ENCODE assay signal across 16 mouse cellular contexts in the genomic region with DNA sequence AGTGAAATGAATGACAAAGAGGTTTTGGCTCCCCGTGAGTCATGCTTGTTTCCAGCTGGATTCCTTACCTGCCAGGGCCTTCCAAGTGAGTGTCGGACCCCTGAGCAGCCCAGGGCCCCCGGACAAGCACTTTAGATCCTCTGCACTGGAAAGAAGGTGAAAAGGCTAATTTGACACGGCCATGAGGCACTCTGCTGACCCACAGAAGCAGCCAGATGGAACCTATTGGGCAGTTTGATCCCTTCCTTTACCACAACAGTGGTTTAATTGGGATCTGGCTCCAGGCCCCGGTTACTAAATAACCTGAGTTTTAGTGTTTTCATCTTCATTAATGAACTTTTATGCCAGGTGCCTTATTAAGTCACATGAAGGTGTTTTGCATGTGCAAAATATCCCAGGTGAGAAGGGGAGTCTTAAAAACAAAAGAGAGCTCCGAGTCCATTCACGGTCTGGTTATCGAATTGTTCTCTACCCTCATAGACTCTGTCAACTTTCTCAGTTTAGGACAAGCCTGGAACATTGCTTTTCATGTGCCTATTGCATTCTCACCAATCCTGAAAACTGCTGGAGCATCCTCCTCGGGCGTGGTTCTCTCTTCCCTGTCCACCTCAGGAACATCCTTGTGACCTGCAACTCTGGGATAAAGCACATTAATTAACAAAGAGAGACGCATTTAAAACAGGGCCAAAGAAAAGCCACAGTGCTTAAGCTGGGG.
DNase-seq lines count a peak whose midpoint lies in the region; ATAC-seq and TF ChIP-seq lines count a peak whose summit lies in the region.
"Had no signal": no experiment of that assay in that cellular context is flagged by ENCODE, and none has a peak within 500 bp of the region (broad histone marks: within the 10 kb centered on the region; RNA-seq: fewer than 3 reads in every experiment).

No protein-coding gene starts in this region.

- H3K4me3 ChIP-seq in forebrain, embryonic 11.5 days (ENCODE audit: low read depth, low read length): no peak overlapping the region
- no peak overlapping the region for H3K4me3 ChIP-seq in forebrain, embryonic 14.5 days (ENCODE audit: low read depth, low read length)
- H3K4me3 ChIP-seq in midbrain, embryonic 10.5 days: no peak overlapping the region
- H3K4me3 ChIP-seq in midbrain, postnatal 0 days (ENCODE audit: low read depth, low read length): no peak overlapping the region
- H3K4me3 ChIP-seq in limb, embryonic 11.5 days (ENCODE audit: low read depth, low read length): no peak overlapping the region
- H3K4me3 ChIP-seq: heart, adult 2 months; megakaryocyte, embryonic 14.5 days; neural tube, embryonic 13.5 days had no signal

- 11% methylated on average over 11 of the region's 11 CpGs for WGBS in forebrain, embryonic 11.5 days
- WGBS in forebrain, embryonic 14.5 days: 9% methylated on average over 11 of the region's 11 CpGs
- WGBS in midbrain, embryonic 10.5 days: 32% methylated on average over 11 of the region's 11 CpGs
- WGBS in midbrain, postnatal 0 days: 29% methylated on average over 11 of the region's 11 CpGs
- WGBS in limb, embryonic 11.5 days: 23% methylated on average over 11 of the region's 11 CpGs

- H3K27me3 ChIP-seq in forebrain, embryonic 11.5 days (ENCODE audit: control insufficient read depth, insufficient read depth, low read length): no peaks in the 10 kb centered on the region
- no peaks in the 10 kb centered on the region for H3K27me3 ChIP-seq in forebrain, embryonic 14.5 days (replicated peaks; ENCODE audit: control insufficient read depth, insufficient read depth, low read length)
- H3K27me3 ChIP-seq in midbrain, embryonic 10.5 days (ENCODE audit: low read depth, poor library complexity, severe bottlenecking): no peaks in the 10 kb centered on the region
- no peaks in the 10 kb centered on the region for H3K27me3 ChIP-seq in midbrain, postnatal 0 days (ENCODE audit: insufficient read depth, low read length)
- H3K27me3 ChIP-seq in limb, embryonic 11.5 days (ENCODE audit: control insufficient read depth, insufficient read depth, low read length): no peaks in the 10 kb centered on the region
- H3K27me3 ChIP-seq: megakaryocyte, embryonic 14.5 days; neural tube, embryonic 13.5 days had no signal

- H3K9me3 ChIP-seq in forebrain, embryonic 11.5 days (ENCODE audit: control insufficient read depth, low read length): no peaks in the 10 kb centered on the region
- H3K9me3 ChIP-seq in forebrain, embryonic 14.5 days (replicated peaks; ENCODE audit: control insufficient read depth, low read length): no peaks in the 10 kb centered on the region
- no peaks in the 10 kb centered on the region for H3K9me3 ChIP-seq in midbrain, embryonic 10.5 days (replicated peaks)
- no peaks in the 10 kb centered on the region for H3K9me3 ChIP-seq in midbrain, postnatal 0 days (ENCODE audit: low read length)
- no peaks in the 10 kb centered on the region for H3K9me3 ChIP-seq in limb, embryonic 11.5 days (ENCODE audit: control insufficient read depth, low read length)
- H3K9me3 ChIP-seq: neural tube, embryonic 13.5 days had no signal

- no peak overlapping the region for H3K4me2 ChIP-seq in forebrain, embryonic 11.5 days (ENCODE audit: low read depth, low read length, severe bottlenecking)
- H3K4me2 ChIP-seq in forebrain, embryonic 14.5 days (ENCODE audit: low read length): no peak overlapping the region
- no peak overlapping the region for H3K4me2 ChIP-seq in midbrain, postnatal 0 days (ENCODE audit: low read depth, low read length, poor library complexity, severe bottlenecking)
- no peak overlapping the region for H3K4me2 ChIP-seq in limb, embryonic 11.5 days (ENCODE audit: low read depth, severe bottlenecking)
- H3K4me2 ChIP-seq: neural tube, embryonic 13.5 days had no signal

- H3K9ac ChIP-seq in forebrain, embryonic 11.5 days (ENCODE audit: low read length): no peak overlapping the region
- no peak overlapping the region for H3K9ac ChIP-seq in forebrain, embryonic 14.5 days (ENCODE audit: low read length)
- no peak overlapping the region for H3K9ac ChIP-seq in midbrain, postnatal 0 days (replicated peaks; ENCODE audit: low read length, poor library complexity, severe bottlenecking)
- no peak overlapping the region for H3K9ac ChIP-seq in limb, embryonic 11.5 days (ENCODE audit: low read length)
- H3K9ac ChIP-seq: neural tube, embryonic 13.5 days had no signal

- peak; percentile 13; the same call in 1 of the 2 replicates for ATAC-seq in forebrain, embryonic 11.5 days (replicated peaks; ENCODE audit: low FRiP score)
- ATAC-seq in forebrain, embryonic 14.5 days: no peak
- ATAC-seq in midbrain, postnatal 0 days (ENCODE audit: low FRiP score): no peak
- peak; percentile 19; the same call in 1 of the 2 replicates for ATAC-seq in limb, embryonic 11.5 days (ENCODE audit: insufficient number of reproducible peaks, low FRiP score, low TSS enrichment, low read depth)

- H3K4me1 ChIP-seq in forebrain, embryonic 11.5 days (replicated peaks; ENCODE audit: control insufficient read depth, insufficient read depth, low read length): peaks cover 7% of the 10 kb centered on the region; the same call in 1 of the 2 replicates
- H3K4me1 ChIP-seq in forebrain, embryonic 14.5 days (ENCODE audit: control insufficient read depth, insufficient read depth, low read length): peaks cover 12% of the 10 kb centered on the region; the same call in 1 of the 2 replicates
- peaks cover 30% of the 10 kb centered on the region for H3K4me1 ChIP-seq in midbrain, embryonic 10.5 days
- 0 out of 2 replicates have a peak, but pooled peaks cover 6% of the 10 kb centered on the region for H3K4me1 ChIP-seq in midbrain, postnatal 0 days (ENCODE audit: insufficient read depth, low read length)
- H3K4me1 ChIP-seq in limb, embryonic 11.5 days (ENCODE audit: control insufficient read depth, insufficient read depth, low read length): peaks cover 15% of the 10 kb centered on the region; the same call in 1 of the 2 replicates
- H3K4me1 ChIP-seq: megakaryocyte, embryonic 14.5 days had no signal

- TF ChIP-seq CTCF in midbrain, postnatal 0 days (IDR thresholded peaks at IDR 0.05): no peak

- peak overlapping the region; percentile 21; the same call in 1 of the 2 replicates for H3K27ac ChIP-seq in forebrain, embryonic 11.5 days (ENCODE audit: low read depth, low read length)
- no peak overlapping the region for H3K27ac ChIP-seq in forebrain, embryonic 14.5 days (ENCODE audit: low read depth, low read length)
- H3K27ac ChIP-seq in midbrain, embryonic 10.5 days (replicated peaks): no peak overlapping the region; the same call in 1 of the 2 replicates
- no peak overlapping the region for H3K27ac ChIP-seq in midbrain, postnatal 0 days (ENCODE audit: low read depth, low read length)
- no peak overlapping the region for H3K27ac ChIP-seq in limb, embryonic 11.5 days (replicated peaks; ENCODE audit: low read depth, low read length)
- H3K27ac ChIP-seq: heart, adult 2 months; neural tube, embryonic 13.5 days had no signal

- DNase-seq in forebrain, embryonic 11.5 days (ENCODE audit: low spot score): no peak
- DNase-seq in forebrain, embryonic 14.5 days (ENCODE audit: low spot score): no peak
- peak; percentile 16 for DNase-seq in midbrain, embryonic 10.5 days (ENCODE audit: low spot score)
- DNase-seq in midbrain, postnatal 0 days (ENCODE audit: low spot score): no peak
- peak; percentile 81 to 84 for DNase-seq in kidney, adult 8-10 months
- peak; percentile 47 for DNase-seq in limb, embryonic 11.5 days (ENCODE audit: low spot score)
- no peak for DNase-seq in thymus, postnatal 0 days (ENCODE audit: low spot score)
- no peak for DNase-seq in layer of hippocampus, adult 9-10 months (ENCODE audit: low spot score)
- DNase-seq: cerebellum, adult 9-10 months; heart, adult 2 months; left cerebral cortex, postnatal 4 days; lung, adult 2 months; right cerebral cortex, postnatal 14 days; thymus, postnatal 36 days had no signal

- H3K36me3 ChIP-seq in forebrain, embryonic 11.5 days (ENCODE audit: control insufficient read depth, insufficient read depth, low read length): no peaks in the 10 kb centered on the region
- H3K36me3 ChIP-seq in forebrain, embryonic 14.5 days (ENCODE audit: control insufficient read depth, insufficient read depth, low read length): no peaks in the 10 kb centered on the region
- H3K36me3 ChIP-seq in midbrain, embryonic 10.5 days: no peaks in the 10 kb centered on the region
- no peaks in the 10 kb centered on the region for H3K36me3 ChIP-seq in midbrain, postnatal 0 days (ENCODE audit: insufficient read depth, low read length)
- H3K36me3 ChIP-seq in limb, embryonic 11.5 days (ENCODE audit: control insufficient read depth, insufficient read depth, low read length): no peaks in the 10 kb centered on the region
- H3K36me3 ChIP-seq: neural tube, embryonic 13.5 days had no signal

Comparison
In these comparisons a context has a peak if more than half of its experiments do, and no peak if none do; other contexts are left out.
1. ATAC-seq: peak in forebrain, embryonic 11.5 days (single experiment) and limb, embryonic 11.5 days (single experiment); none in forebrain, embryonic 14.5 days (single experiment) and midbrain, postnatal 0 days (single experiment).
2. DNase-seq: peak in midbrain, embryonic 10.5 days (single experiment), kidney, adult 8-10 months (2 of 2) and limb, embryonic 11.5 days (single experiment); none in forebrain, embryonic 11.5 days (single experiment), forebrain, embryonic 14.5 days (single experiment), midbrain, postnatal 0 days (single experiment), thymus, postnatal 0 days (single experiment) and layer of hippocampus, adult 9-10 months (single experiment).